Mouse (Mus musculus) macrophage (primary cell): ENCODE measurements around the gene Pgpep1l. TPM values are rescaled to one million over a fixed set of nuclear protein-coding genes. Genes with fewer than 3 reads are reported as not detected.

ENCODE experiments used
- H3K27ac ChIP-seq: fragments of 350-480 bp; formaldehyde crosslinking; 2 replicates; pipeline ENCODE4 v1.9.0; 2021
- H3K36me3 ChIP-seq: fragments of 350-480 bp; formaldehyde crosslinking; 2 replicates; pipeline ENCODE4 v1.9.0; 2021; ENCODE audit errors: inconsistent target
- H3K4me3 ChIP-seq: fragments of 350-480 bp; formaldehyde crosslinking; 2 replicates; pipeline ENCODE4 v1.9.0; 2021; ENCODE audit errors: inconsistent target
- H3K79me2 ChIP-seq: fragments of 350-480 bp; formaldehyde crosslinking; 2 replicates; pipeline ENCODE4 v1.9.0; 2021; ENCODE audit errors: inconsistent target
- WGBS: methylation state at CpG from one replicate; pipeline ENCODE4 v1.1.7; 2026; ENCODE audit warnings: inconsistent platforms; ENCODE audit not compliant: missing documents; 5-methylcytosine and 5-hydroxymethylcytosine counted together
- polyA plus RNA-seq: library from polyadenylated mRNA; stranded (reverse); fragments of 250-400 nt; gene quantifications from 3 replicates; pipeline ENCODE4 v1.2.4, GENCODE M21; 2018; ENCODE audit warnings: inconsistent platforms
- total RNA-seq, 78 experiments: library from RNA; depleted of rRNA; stranded (reverse); fragments of 250-400 nt; gene quantifications; 1 replicate in 9 of 78; 2 replicates in 24 of 78; 3 replicates in 43 of 78; 4 replicates in 2 of 78; pipeline ENCODE4 v1.2.4; 2018; ENCODE audit warnings: inconsistent platforms in 56 of 78

Pgpep1l gene
- 1 to 10 TPM in 1 of 26 experiments, under 1 TPM in 1, not detected in 24; 0.86 to 1.9 TPM for total RNA-seq (2018; cell fraction: chromatin; rRNA removed)
- under 1 TPM in 13 of 26 experiments, not detected in 13; 0.24 to 0.74 (median 0.47) TPM for total RNA-seq (2018; cell fraction: cytosol; rRNA removed)
- under 1 TPM in 2 of 26 experiments, not detected in 24; 0.79 to 0.93 TPM for total RNA-seq (2018; cell fraction: nucleus; rRNA removed)
- 0.27 to 0.53 TPM in 2 of 3 replicates, not detected in the other for polyA plus RNA-seq

GRCm38 (mm10) chr7:68264028-68264453 lies at the start of gene Pgpep1l:
Gene Pgpep1l (minus strand): TSS chr7:68264233.
- Histone ChIP-seq H3K36me3 (no peaks in the 10 kb centered on the region), H3K4me3 (no peak within 1 kb of the TSS), H3K27ac (no peak within 1 kb of the TSS), H3K79me2 (no peaks in the 10 kb centered on the region)
- 47% methylated on average over 25 of the region's 25 CpGs for WGBS

- no peaks in the 10 kb centered on the region for H3K36me3 ChIP-seq
- no peak overlapping the region for H3K4me3 ChIP-seq
- no peak overlapping the region for H3K27ac ChIP-seq
- H3K79me2 ChIP-seq = no peaks in the 10 kb centered on the region
- WGBS = 74% methylated on average over 13 of the region's 14 CpGs
Observed at GRCm38 (mm10) chr7:68313038-68313782, 49.2 kb upstream of the Pgpep1l start.

- Histone ChIP-seq H3K4me3 (no peak overlapping the region), H3K79me2 (no peaks in the 10 kb centered on the region), H3K27ac (no peak overlapping the region), H3K36me3 (no peaks in the 10 kb centered on the region)
- WGBS = 47% methylated on average over 5 of the region's 5 CpGs
Observed at GRCm38 (mm10) chr7:68312395-68312794, 48.4 kb upstream of the Pgpep1l start.

GRCm38 (mm10) chr7:68311469-68311868 lies 47.4 kb upstream of the Pgpep1l start:
- H3K36me3 ChIP-seq = no peaks in the 10 kb centered on the region
- WGBS = 76% methylated on average over 6 of the region's 6 CpGs
- H3K27ac ChIP-seq = no peak overlapping the region

GRCm38 (mm10) chr7:68306756-68307155 lies 42.7 kb upstream of the Pgpep1l start:
- Histone ChIP-seq H3K27ac (no peak overlapping the region), H3K4me3 (no peak overlapping the region), H3K36me3 (no peaks in the 10 kb centered on the region), H3K79me2 (no peaks in the 10 kb centered on the region)
- 93% methylated on average over 8 of the region's 8 CpGs for WGBS

More at GRCm38 (mm10) chr7:68311469-68311868, 47.4 kb upstream of the Pgpep1l start:
- H3K79me2 ChIP-seq = no peaks in the 10 kb centered on the region
- H3K4me3 ChIP-seq = no peak overlapping the region

- WGBS = 77% methylated on average over 11 of the region's 11 CpGs
- H3K4me3 ChIP-seq = no peak overlapping the region
- no peaks in the 10 kb centered on the region for H3K36me3 ChIP-seq
- H3K79me2 ChIP-seq = no peaks in the 10 kb centered on the region
- H3K27ac ChIP-seq = no peak overlapping the region
Observed at GRCm38 (mm10) chr7:68305781-68306575, 41.9 kb upstream of the Pgpep1l start.

GRCm38 (mm10) chr7:68303685-68304084 lies 39.7 kb upstream of the Pgpep1l start:
- H3K36me3 ChIP-seq = no peaks in the 10 kb centered on the region
- H3K4me3 ChIP-seq = no peak overlapping the region
- whole genome bisulfite sequencing = 72% methylated on average over 6 of the region's 6 CpGs
- H3K79me2 ChIP-seq = no peaks in the 10 kb centered on the region
- no peak overlapping the region for H3K27ac ChIP-seq

GRCm38 (mm10) chr7:68302586-68303433 lies 38.8 kb upstream of the Pgpep1l start:
- Histone ChIP-seq H3K27ac (no peak overlapping the region), H3K36me3 (no peaks in the 10 kb centered on the region), H3K79me2 (no peaks in the 10 kb centered on the region), H3K4me3 (peak overlapping the region; percentile 37)
- 14% methylated on average over 18 of the region's 18 CpGs for WGBS

GRCm38 (mm10) chr7:68301160-68301559 lies 37.1 kb upstream of the Pgpep1l start:
- H3K27ac ChIP-seq = no peak overlapping the region
- H3K36me3 ChIP-seq = no peaks in the 10 kb centered on the region
- no peaks in the 10 kb centered on the region for H3K79me2 ChIP-seq
- H3K4me3 ChIP-seq = no peak overlapping the region
- 90% methylated on average over 7 of the region's 7 CpGs for WGBS

GRCm38 (mm10) chr7:68298381-68299076 lies 34.5 kb upstream of the Pgpep1l start:
- WGBS = 65% methylated on average over 13 of the region's 13 CpGs
- Histone ChIP-seq H3K79me2 (no peaks in the 10 kb centered on the region), H3K4me3 (no peak overlapping the region), H3K36me3 (no peaks in the 10 kb centered on the region), H3K27ac (no peak overlapping the region)

- no peaks in the 10 kb centered on the region for H3K79me2 ChIP-seq
- no peak overlapping the region for H3K27ac ChIP-seq
- WGBS = 49% methylated on average over 5 of the region's 5 CpGs
- no peak overlapping the region for H3K4me3 ChIP-seq
- no peaks in the 10 kb centered on the region for H3K36me3 ChIP-seq
Observed at GRCm38 (mm10) chr7:68296487-68296886, 32.5 kb upstream of the Pgpep1l start.

- H3K79me2 ChIP-seq = no peaks in the 10 kb centered on the region
- no peaks in the 10 kb centered on the region for H3K36me3 ChIP-seq
- H3K4me3 ChIP-seq = no peak overlapping the region
- 61% methylated on average over 16 of the region's 16 CpGs for WGBS
- no peak overlapping the region for H3K27ac ChIP-seq
Observed at GRCm38 (mm10) chr7:68293997-68294789, 30.2 kb upstream of the Pgpep1l start.

- WGBS = 78% methylated on average over 1 of the region's 1 CpGs
- no peaks in the 10 kb centered on the region for H3K36me3 ChIP-seq
- no peak overlapping the region for H3K4me3 ChIP-seq
- no peaks in the 10 kb centered on the region for H3K79me2 ChIP-seq
- H3K27ac ChIP-seq = no peak overlapping the region
Observed at GRCm38 (mm10) chr7:68291603-68292002, 27.6 kb upstream of the Pgpep1l start.
